Mouse (Mus musculus): ENCODE results near the gene Pitpnc1. TPM values are rescaled to one million over a fixed set of nuclear protein-coding genes. Genes with fewer than 3 reads are reported as not detected.
"Not testable (repeated sequence)": the region's sequence is repeated elsewhere in the genome, so short reads cannot be mapped to it uniquely, and the experiment has no call there.

Gene Pitpnc1
- polyA plus RNA-seq, 1 experiment from 2014 or later: 19.6 TPM

- Histone ChIP-seq H3K9ac (ENCODE audit: low read depth, low read length) (no peak overlapping the region), H3K9me3 (replicated peaks; ENCODE audit: low read length) (no peaks in the 10 kb centered on the region), H3K4me1 (replicated peaks; ENCODE audit: insufficient read depth, low read length) (no peaks in the 10 kb centered on the region), H3K27ac (no peak overlapping the region), H3K27me3 (ENCODE audit: insufficient read depth, low read length) (no peaks in the 10 kb centered on the region), H3K36me3 (ENCODE audit: insufficient read depth, low read length) (no peaks in the 10 kb centered on the region), H3K4me2 (ENCODE audit: low read length) (no peak overlapping the region), H3K4me3 (replicated peaks; ENCODE audit: low read depth, low read length) (no peak overlapping the region)
- peak; percentile 49; the same call in 1 of the 2 replicates for ATAC-seq (replicated peaks; ENCODE audit: low FRiP score, low read depth)
- DNase-seq (ENCODE audit: low spot score): peak; percentile 52
- WGBS: 20% methylated on average over 11 of the region's 11 CpGs
- TF ChIP-seq CTCF (IDR thresholded peaks at IDR 0.05; ENCODE audit: low read depth): peak; percentile 60
These were observed 39.3 kb upstream of the Pitpnc1 start for GRCm38 (mm10) chr11:107509631-107510338.

- DNase-seq (ENCODE audit: low spot score) (peak; percentile 54), ATAC-seq (replicated peaks; ENCODE audit: low FRiP score, low read depth) (no peak)
- no peaks in the 10 kb centered on the region for H3K9me3 ChIP-seq (replicated peaks; ENCODE audit: low read length)
- 81% methylated on average over 1 of the region's 1 CpGs for WGBS
- no peak overlapping the region for H3K4me3 ChIP-seq (replicated peaks; ENCODE audit: low read depth, low read length)
- no peaks in the 10 kb centered on the region for H3K27me3 ChIP-seq (ENCODE audit: insufficient read depth, low read length)
- no peak overlapping the region for H3K9ac ChIP-seq (ENCODE audit: low read depth, low read length)
- no peak overlapping the region for H3K4me2 ChIP-seq (ENCODE audit: low read length)
- H3K36me3 ChIP-seq (ENCODE audit: insufficient read depth, low read length): no peaks in the 10 kb centered on the region
- H3K4me1 ChIP-seq (replicated peaks; ENCODE audit: insufficient read depth, low read length): no peaks in the 10 kb centered on the region
- no peak overlapping the region for H3K27ac ChIP-seq
- peak; percentile 75 for TF ChIP-seq CTCF (IDR thresholded peaks at IDR 0.05; ENCODE audit: low read depth)
These were observed 35.8 kb upstream of the Pitpnc1 start for GRCm38 (mm10) chr11:107506260-107506659.

- H3K4me2 ChIP-seq (ENCODE audit: low read length); H3K4me3 ChIP-seq (replicated peaks; ENCODE audit: low read depth, low read length); H3K36me3 ChIP-seq (ENCODE audit: insufficient read depth, low read length); H3K27ac ChIP-seq; H3K4me1 ChIP-seq (replicated peaks; ENCODE audit: insufficient read depth, low read length); H3K9ac ChIP-seq (ENCODE audit: low read depth, low read length); H3K27me3 ChIP-seq (ENCODE audit: insufficient read depth, low read length); H3K9me3 ChIP-seq (replicated peaks; ENCODE audit: low read length); ATAC-seq (replicated peaks; ENCODE audit: low FRiP score, low read depth); DNase-seq (ENCODE audit: low spot score): not testable (repeated sequence)
- WGBS: 92% methylated on average over 3 of the region's 4 CpGs
These were observed 33.9 kb upstream of the Pitpnc1 start for GRCm38 (mm10) chr11:107504364-107504763.

GRCm38 (mm10) chr11:107502801-107503200, 32.3 kb upstream of the Pitpnc1 start:
- Histone ChIP-seq H3K27me3 (ENCODE audit: insufficient read depth, low read length) (no peaks in the 10 kb centered on the region), H3K36me3 (ENCODE audit: insufficient read depth, low read length) (peaks cover 11% of the 10 kb centered on the region), H3K9me3 (replicated peaks; ENCODE audit: low read length) (no peaks in the 10 kb centered on the region), H3K9ac (ENCODE audit: low read depth, low read length) (no peak overlapping the region), H3K4me1 (replicated peaks; ENCODE audit: insufficient read depth, low read length) (no peaks in the 10 kb centered on the region), H3K4me2 (ENCODE audit: low read length) (no peak overlapping the region), H3K4me3 (replicated peaks; ENCODE audit: low read depth, low read length) (no peak overlapping the region), H3K27ac (no peak overlapping the region)
- no peak for ATAC-seq (replicated peaks; ENCODE audit: low FRiP score, low read depth)
- peak; percentile 41; the same call in 1 of the 2 replicates for TF ChIP-seq CTCF (IDR thresholded peaks at IDR 0.05; ENCODE audit: low read depth)
- WGBS: 92% methylated on average over 8 of the region's 8 CpGs
- no peak for DNase-seq (ENCODE audit: low spot score)

- no peak overlapping the region for H3K4me3 ChIP-seq (replicated peaks; ENCODE audit: low read depth, low read length)
- H3K9ac ChIP-seq (ENCODE audit: low read depth, low read length): no peak overlapping the region
- H3K4me1 ChIP-seq (replicated peaks; ENCODE audit: insufficient read depth, low read length): peaks cover 8% of the 10 kb centered on the region
- no peak overlapping the region for H3K4me2 ChIP-seq (ENCODE audit: low read length)
- ATAC-seq (replicated peaks; ENCODE audit: low FRiP score, low read depth): no peak
- 91% methylated on average over 3 of the region's 3 CpGs for WGBS
- no peak for DNase-seq (ENCODE audit: low spot score)
- H3K27ac ChIP-seq: no peak overlapping the region
- no peak for TF ChIP-seq CTCF (IDR thresholded peaks at IDR 0.05; ENCODE audit: low read depth)
- H3K9me3 ChIP-seq (replicated peaks; ENCODE audit: low read length): no peaks in the 10 kb centered on the region
- no peaks in the 10 kb centered on the region for H3K27me3 ChIP-seq (ENCODE audit: insufficient read depth, low read length)
- peaks cover 24% of the 10 kb centered on the region for H3K36me3 ChIP-seq (ENCODE audit: insufficient read depth, low read length)
These were observed 13.8 kb upstream of the Pitpnc1 start for GRCm38 (mm10) chr11:107484341-107484740.

- DNase-seq (ENCODE audit: low spot score): no peak
- ATAC-seq (replicated peaks; ENCODE audit: low FRiP score, low read depth): no peak
These were observed 9.3 kb upstream of the Pitpnc1 start for GRCm38 (mm10) chr11:107479862-107480203.

More at GRCm38 (mm10) chr11:107479862-107480203, 9.3 kb upstream of the Pitpnc1 start:
- Histone ChIP-seq H3K27me3 (ENCODE audit: insufficient read depth, low read length) (no peaks in the 10 kb centered on the region), H3K9ac (ENCODE audit: low read depth, low read length) (peak overlapping the region; percentile 89), H3K4me3 (replicated peaks; ENCODE audit: low read depth, low read length) (peak overlapping the region; percentile 85), H3K27ac (peak overlapping the region; percentile 84), H3K36me3 (ENCODE audit: insufficient read depth, low read length) (no peaks in the 10 kb centered on the region), H3K4me2 (ENCODE audit: low read length) (peak overlapping the region; percentile 70), H3K9me3 (replicated peaks; ENCODE audit: low read length) (no peaks in the 10 kb centered on the region), H3K4me1 (replicated peaks; ENCODE audit: insufficient read depth, low read length) (peaks cover 8% of the 10 kb centered on the region)
- under 1% methylated on average over 10 of the region's 10 CpGs for WGBS
- TF ChIP-seq CTCF (IDR thresholded peaks at IDR 0.05; ENCODE audit: low read depth): no peak
